Mouse (Mus musculus) bone marrow, adult 2 months (tissue): ENCODE data around the gene Plekho2. TPM values are rescaled to one million over a fixed set of nuclear protein-coding genes. Genes with fewer than 3 reads are reported as not detected.
A peak's percentile ranks its signal among the peaks of the same experiment; 100 is the strongest.

Experiments used
- H3K27ac ChIP-seq: fragments of 200-500 bp; 2 replicates; pipeline ENCODE4 v1.5.1; 2012; ENCODE audit warnings: low read depth, mild to moderate bottlenecking, control low read depth, inconsistent platforms, low read length; ENCODE audit not compliant: control insufficient read depth, poor library complexity, insufficient read depth
- H3K4me1 ChIP-seq: fragments of 200-500 bp; 2 replicates; pipeline ENCODE4 v1.6.1; 2011; ENCODE audit warnings: low read length; ENCODE audit not compliant: control insufficient read depth, insufficient read depth
- H3K4me3 ChIP-seq: fragments of 200-500 bp; replicated peaks from 2 replicates; pipeline ENCODE3; 2011; ENCODE audit warnings: mild to moderate bottlenecking, low read depth, low read length, control low read depth; ENCODE audit not compliant: control insufficient read depth
- CTCF ChIP-seq: fragments of 200-500 bp; IDR thresholded peaks from 2 replicates; pipeline ENCODE4 v1.5.1; 2011; ENCODE audit warnings: low read length, control low read depth; ENCODE audit not compliant: control insufficient read depth, insufficient read depth
- POLR2A ChIP-seq: fragments of 200-500 bp; IDR thresholded peaks from 2 replicates; pipeline ENCODE4 v1.6.1; 2011; ENCODE audit warnings: low read depth, mild to moderate bottlenecking, control low read depth, low read length, borderline replicate concordance; ENCODE audit not compliant: control insufficient read depth
- WGBS: fragments of 180-500 bp; shearing (Covaris S2); methylation state at CpG from one replicate; pipeline ENCODE4 v1.1.7; 2018; 5-methylcytosine and 5-hydroxymethylcytosine counted together
- polyA plus RNA-seq: library from polyadenylated mRNA; stranded (reverse); fragments of >200 nt; gene quantifications from 2 replicates; pipeline ENCODE4 v1.2.4, GENCODE M21; 2011; ENCODE audit warnings: low replicate concordance; ENCODE audit not compliant: missing spikeins, insufficient read depth, insufficient read length

The Plekho2 gene
- polyA plus RNA-seq, 1 experiment, result 55.0 TPM

DNA sequence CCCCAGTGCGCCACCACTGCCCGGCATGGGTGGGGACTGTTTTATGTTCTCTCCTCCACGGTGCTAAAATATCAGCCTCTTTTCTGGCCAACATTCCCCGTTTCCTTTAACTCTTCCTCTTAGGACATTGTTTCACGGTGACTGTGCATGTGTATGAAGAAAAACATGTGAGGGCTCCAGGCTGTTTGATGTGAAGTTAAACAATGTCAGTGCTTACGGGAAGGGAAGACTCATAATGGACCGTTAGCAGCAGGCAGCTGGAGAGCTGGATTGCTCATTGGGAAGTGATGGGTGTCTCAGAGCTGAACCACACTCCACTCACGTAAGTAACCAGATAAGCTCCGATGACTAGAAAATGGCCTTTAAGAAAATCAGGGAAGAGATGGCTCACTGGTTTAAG, 40.1 kb downstream of the Plekho2 start:
- Histone ChIP-seq H3K27ac (no peak overlapping the region), H3K4me3 (no peak overlapping the region), H3K4me1 (peaks cover 13% of the 10 kb centered on the region)
- TF ChIP-seq CTCF (no peak), POLR2A (no peak)
- WGBS, result 62% methylated on average over 9 of the region's 9 CpGs

DNA sequence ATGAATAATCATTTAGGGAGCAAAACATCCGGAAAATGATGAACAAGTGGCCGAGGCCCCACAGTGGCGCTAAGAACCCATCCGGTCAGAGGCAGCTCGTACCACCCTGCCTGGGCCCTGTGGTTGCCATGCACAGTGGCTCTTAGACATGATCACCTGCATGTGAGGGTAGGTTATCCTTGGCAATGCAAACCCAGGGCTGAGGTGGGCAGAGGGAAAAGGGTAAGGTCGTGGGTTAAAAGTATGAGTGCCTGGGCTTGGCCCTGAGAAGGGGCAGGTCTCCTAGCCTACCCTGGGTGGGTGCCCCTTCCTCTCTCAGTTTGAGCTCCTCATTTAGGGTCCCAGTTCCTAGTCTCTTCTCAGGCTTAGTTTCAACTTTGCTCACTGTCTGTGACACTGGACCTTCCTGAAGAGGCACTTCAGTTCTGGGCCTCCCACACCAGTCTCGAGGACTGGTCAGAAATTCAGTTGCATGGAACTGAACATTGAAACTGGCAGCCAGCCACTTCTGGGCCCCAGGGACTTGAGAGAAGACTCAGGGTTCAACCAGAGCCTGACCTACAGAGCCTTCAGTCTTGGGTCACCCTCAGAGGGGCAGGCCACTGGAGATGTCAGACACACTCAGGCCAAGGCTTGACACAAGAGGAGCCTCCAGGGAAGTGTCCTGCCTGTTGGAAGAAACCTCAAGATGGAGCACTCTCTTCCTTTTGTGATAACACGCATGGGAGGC, 41.8 kb downstream of the Plekho2 start:
- no peak for TF ChIP-seq CTCF
- no peak for TF ChIP-seq POLR2A
- WGBS, result 78% methylated on average over 8 of the region's 8 CpGs

DNA sequence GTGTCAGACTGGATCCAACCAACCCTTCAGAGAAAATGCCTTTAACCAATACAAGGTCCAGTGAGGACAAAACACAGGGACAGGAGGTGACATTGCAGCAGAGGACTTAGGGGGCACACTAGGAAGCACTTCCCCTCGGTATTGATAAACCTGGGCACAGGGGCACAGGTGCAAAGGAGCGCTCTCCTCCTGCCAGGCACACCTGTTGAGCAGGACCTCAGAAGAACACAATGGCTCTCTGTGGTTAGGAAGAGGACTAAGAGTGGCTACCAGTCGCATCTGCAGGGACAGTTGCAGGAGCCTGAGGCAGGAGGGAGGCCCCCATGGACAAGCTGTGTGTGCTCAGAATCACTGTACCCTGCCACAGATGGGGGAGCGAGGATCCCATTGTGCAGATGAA, 43.3 kb downstream of the Plekho2 start:
- WGBS, result 55% methylated on average over 4 of the region's 4 CpGs
- Histone ChIP-seq H3K27ac (peak overlapping the region; percentile 92), H3K4me3 (no peak overlapping the region), H3K4me1 (peaks cover 15% of the 10 kb centered on the region)
- no peak for TF ChIP-seq CTCF

More for the DNA sequence above, 41.8 kb downstream of the Plekho2 start:
- Histone ChIP-seq H3K27ac (peak overlapping the region; percentile 34; the same call in 1 of the 2 replicates), H3K4me3 (no peak overlapping the region), H3K4me1 (peaks cover 18% of the 10 kb centered on the region)

DNA sequence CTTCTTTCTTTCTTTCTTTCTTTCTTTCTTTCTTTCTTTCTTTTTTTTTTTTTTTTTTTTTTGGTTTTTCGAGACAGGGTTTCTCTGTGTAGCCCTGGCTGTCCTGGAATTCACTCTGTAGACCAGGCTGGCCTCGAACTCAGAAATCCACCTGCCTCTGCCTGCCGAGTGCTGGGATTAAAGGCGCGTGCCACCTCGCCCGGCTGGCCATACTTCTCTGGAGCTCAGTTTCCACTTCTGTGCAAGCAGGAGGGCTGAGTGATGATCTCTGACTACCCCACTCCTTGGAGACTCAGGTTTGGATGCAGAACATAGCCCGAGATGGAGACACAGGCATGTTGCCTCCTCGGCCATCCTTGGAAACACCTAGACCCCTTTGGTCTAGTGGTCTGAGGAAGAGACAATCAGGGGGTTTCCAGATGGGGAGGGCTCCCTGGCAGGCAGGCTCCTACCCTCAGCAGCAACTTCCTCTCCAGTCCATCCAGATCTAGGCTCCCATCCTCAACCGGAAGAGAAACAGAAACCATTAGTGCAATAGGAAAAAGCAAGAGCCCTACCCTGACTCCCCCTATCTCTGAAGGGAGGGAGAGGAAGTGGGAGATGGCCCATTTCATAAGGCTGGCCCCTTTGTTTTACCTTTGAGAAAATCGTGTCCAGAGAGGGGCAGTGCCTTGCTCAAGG, 43.9 kb downstream of the Plekho2 start:
- H3K4me1 ChIP-seq, result peaks cover 15% of the 10 kb centered on the region

DNA sequence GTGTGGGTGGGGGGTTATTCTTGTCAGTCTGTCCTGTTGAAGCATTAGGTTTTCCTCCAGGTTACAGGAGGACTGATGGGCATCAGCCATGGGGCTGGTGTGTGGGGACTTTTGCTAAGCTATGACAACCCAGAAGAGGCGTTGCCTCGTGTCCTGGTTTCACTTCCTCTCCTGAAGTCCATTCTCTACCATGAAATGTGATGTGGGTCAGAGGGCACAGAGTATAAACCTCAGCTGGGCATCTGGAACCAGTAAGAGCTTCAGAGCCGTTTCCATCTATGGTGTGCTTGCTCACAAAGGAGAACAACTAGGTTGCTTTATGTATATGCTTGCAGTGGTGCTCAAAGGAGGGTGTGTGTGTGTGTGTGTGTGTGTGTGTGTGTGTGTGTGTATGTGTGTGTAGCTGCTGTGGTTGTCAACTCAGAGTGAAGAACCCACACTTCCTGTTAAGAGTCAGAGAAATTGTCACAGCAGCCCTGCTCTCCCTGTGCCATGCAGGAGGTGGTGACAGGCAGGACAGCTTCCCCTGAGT, 44.6 kb downstream of the Plekho2 start:
- peak overlapping the region; percentile 92 for H3K27ac ChIP-seq
- WGBS, result 2% methylated on average over 3 of the region's 3 CpGs
- H3K4me3 ChIP-seq, result no peak overlapping the region
- no peak for TF ChIP-seq CTCF
- TF ChIP-seq POLR2A, result no peak
- H3K4me1 ChIP-seq, result peaks cover 14% of the 10 kb centered on the region

More for the DNA sequence above, 43.9 kb downstream of the Plekho2 start:
- WGBS, result 31% methylated on average over 11 of the region's 11 CpGs
- Histone ChIP-seq H3K27ac (peak overlapping the region; percentile 92), H3K4me3 (no peak overlapping the region)
- TF ChIP-seq POLR2A, result no peak
- no peak for TF ChIP-seq CTCF

DNA sequence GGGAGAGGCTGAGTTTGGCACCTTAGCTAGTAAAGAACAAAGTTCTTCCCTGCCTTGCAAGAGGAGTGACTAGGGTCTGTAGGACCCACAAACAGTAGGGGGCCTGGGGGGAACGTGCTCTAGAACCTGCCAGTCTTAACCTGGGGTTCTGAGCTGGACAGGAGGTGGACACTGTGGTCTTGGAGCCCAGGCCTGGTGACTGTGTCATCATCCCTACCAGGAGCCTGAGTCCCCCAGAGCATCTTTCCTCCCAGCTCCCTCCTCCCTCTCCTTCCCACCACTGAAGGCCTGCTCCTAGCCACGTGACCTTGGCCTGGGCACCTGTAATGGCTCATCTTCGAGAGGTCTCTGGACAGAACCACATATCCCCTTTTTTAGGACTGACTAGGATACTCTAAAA, 45.7 kb downstream of the Plekho2 start:
- Histone ChIP-seq H3K4me1 (peaks cover 14% of the 10 kb centered on the region), H3K27ac (peak overlapping the region; percentile 92), H3K4me3 (no peak overlapping the region)
- WGBS, result 84% methylated on average over 3 of the region's 3 CpGs
- no peak for TF ChIP-seq POLR2A
- TF ChIP-seq CTCF, result no peak

DNA sequence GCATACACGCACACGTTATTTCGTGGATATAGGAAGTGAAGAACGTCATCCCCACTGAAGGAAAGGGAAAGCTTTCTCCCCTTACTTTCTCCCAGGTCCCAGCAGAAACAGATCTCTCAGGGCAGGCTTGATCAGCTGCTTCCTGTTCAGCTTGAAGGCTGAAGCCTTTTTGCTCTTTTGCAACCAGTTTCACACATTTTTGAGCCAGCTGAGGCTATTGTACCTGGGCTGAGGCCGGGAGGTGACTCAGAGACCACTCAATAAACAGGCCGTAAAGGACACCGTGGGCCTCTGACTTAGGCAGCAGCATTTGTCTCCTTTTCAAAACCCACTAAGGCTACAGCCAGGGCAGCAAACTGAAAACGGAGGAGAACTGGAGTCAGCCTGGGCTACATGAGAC, 46.9 kb downstream of the Plekho2 start:
- Histone ChIP-seq H3K4me1 (peaks cover 15% of the 10 kb centered on the region), H3K27ac (peak overlapping the region; percentile 70), H3K4me3 (no peak overlapping the region)
- TF ChIP-seq CTCF (no peak), POLR2A (no peak)
- WGBS, result 17% methylated on average over 8 of the region's 8 CpGs

DNA sequence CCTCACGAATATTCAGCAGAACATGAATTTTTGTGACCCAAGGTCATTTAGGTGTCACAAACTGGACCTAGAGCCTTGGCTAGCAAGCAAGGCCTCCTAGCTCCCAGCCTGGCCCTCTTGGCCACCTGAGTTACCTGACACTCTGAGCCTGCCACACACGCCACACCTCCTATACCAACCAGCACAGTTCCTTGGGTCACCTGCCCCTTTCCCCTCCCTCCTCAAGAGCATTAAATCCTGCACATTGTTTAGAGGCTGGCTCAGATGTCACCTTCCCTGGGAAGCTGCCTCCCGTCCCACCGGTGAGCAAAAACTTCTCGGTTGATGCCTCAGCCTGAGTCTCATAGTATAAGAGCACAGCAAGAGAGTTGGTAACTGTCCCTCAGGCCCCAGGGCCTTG, 48.6 kb downstream of the Plekho2 start:
- 90% methylated on average over 5 of the region's 5 CpGs for WGBS
- Histone ChIP-seq H3K27ac (no peak overlapping the region), H3K4me1 (peaks cover 11% of the 10 kb centered on the region), H3K4me3 (no peak overlapping the region)
- TF ChIP-seq POLR2A (no peak), CTCF (no peak)

DNA sequence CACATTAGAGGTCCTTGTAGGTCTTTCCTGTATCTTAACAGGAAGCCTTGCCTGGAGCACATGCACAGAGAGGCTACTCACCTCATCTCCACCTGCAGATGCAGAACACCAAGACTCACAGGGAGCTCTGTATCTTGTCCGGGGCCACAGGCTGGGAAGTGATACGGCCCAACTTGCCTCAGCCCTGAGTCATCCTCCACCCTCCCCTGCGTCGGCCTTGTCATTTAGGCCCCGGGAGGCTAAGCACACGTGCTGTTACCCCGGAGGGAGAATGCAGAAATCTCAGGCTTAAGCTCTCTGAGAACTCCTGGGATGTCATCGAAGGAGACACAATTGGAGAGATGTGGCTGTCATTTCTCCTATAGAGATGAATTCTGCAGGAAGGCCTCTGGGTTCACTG, 50.2 kb downstream of the Plekho2 start:
- H3K4me3 ChIP-seq, result no peak overlapping the region
- TF ChIP-seq CTCF, result no peak
- TF ChIP-seq POLR2A, result no peak
- peaks cover 8% of the 10 kb centered on the region for H3K4me1 ChIP-seq
- WGBS, result 55% methylated on average over 8 of the region's 8 CpGs
- peak overlapping the region; percentile 31; the same call in 1 of the 2 replicates for H3K27ac ChIP-seq
